Mouse (Mus musculus) megakaryocyte-erythroid progenitor cell, adult 5 weeks (primary cell): ENCODE results near the gene 1700016C15Rik. TPM values are rescaled to one million over a fixed set of nuclear protein-coding genes. Genes with fewer than 3 reads are reported as not detected.

Source experiments
- polyA plus RNA-seq: library from polyadenylated mRNA; stranded (reverse); fragments of >175 nt; gene quantifications from 2 replicates; pipeline ENCODE4 v1.2.3, GENCODE M21; 2012

1700016C15Rik gene
- polyA plus RNA-seq: not detected in 2 replicates

DNA sequence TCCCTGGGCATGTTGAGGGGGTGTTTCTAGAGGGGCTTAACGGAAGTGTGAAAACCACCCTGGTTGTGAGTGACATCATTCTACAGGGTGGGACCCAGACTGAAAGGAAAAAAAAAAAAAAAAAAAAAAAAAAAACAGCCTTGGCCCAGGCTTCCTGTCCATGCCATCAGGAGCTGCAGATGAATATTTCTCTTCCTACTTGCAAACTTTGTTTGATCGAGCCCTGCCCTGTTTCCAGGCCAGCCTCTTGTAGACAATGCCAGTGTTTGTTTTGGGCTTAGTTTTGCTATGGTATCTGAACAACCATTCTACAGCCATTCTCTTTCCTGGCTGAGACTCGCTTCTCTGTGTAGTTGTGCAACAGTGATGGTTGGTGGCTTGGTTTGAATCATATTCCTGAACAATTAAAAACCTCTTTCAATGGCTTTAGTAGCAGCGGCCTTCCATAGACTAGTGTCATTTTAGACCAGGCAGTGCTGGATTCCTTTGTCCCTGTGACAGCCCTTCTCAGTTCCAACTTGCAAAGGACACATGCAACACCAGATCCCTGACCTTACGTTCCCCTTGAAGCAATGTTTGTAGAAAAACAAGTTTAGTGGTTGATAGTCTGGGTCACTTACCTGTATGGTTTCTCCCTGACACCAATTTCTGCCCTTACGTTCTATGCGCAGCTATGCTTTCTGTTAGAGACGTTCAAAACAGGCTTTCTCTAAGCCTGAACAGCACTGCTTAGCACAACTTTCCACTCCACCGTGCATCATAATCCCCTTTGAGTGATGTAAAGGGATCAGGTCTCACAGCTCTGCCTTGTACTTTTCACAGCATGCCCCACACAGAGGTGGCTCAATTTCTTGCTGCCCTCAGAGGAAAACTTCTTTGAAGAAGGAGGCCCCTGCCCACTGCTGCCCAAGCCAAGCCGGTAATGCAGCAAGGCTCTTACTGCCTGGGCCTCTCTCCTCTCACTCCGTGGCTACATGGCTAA lies at the start of gene 1700016C15Rik:
TSS of gene 1700016C15Rik (plus strand) at position 772 of the 982 bp plus-strand sequence.

DNA sequence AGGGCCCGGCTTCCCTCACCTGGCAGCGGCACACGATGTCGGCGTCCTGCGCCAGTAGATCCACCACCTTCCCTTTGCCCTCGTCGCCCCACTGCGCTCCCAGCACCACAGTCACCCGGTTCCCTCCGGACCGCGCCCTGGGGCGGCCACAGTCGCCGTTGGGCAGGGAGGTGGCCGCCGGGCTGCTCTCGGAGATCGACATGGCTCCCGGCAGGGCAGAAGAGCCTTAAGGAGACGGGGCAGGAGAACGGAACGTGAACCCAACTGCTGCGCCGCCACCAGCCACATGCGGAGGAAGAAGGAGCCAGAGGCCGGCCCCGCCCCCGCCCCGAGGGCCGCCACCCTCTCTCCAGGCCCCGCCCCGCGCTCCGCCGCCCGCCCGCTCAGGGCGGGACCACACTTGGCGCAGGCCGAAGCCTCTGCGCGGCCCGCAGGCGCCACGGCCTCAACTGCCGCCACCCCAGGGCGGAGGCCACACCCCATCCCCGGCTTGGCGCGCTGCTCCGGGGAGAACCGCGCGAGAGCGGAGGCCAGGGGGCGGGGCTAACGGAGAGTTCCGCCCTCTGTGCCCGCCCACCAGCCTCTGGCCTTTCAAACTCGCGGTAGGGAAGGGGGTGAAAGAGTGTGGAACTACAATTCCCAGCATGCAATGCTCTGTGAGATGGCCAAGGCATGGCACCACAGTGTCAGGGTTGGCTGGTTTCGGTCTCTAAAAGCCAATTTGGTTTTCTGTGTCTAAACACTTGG lies 66.8 kb downstream of the 1700016C15Rik start, which contains the start of gene Adss:
TSS of gene Adss (minus strand) at position 319 of the 747 bp plus-strand sequence.

Other genes with a start within 250 kb of the 1700016C15Rik start
- 44.9 and 45.8 TPM in 2 replicates for gene Adss, start 66.7 kb downstream of the 1700016C15Rik start, polyA plus RNA-seq